Mouse (Mus musculus): ENCODE results near the gene Asprv1.

DNA sequence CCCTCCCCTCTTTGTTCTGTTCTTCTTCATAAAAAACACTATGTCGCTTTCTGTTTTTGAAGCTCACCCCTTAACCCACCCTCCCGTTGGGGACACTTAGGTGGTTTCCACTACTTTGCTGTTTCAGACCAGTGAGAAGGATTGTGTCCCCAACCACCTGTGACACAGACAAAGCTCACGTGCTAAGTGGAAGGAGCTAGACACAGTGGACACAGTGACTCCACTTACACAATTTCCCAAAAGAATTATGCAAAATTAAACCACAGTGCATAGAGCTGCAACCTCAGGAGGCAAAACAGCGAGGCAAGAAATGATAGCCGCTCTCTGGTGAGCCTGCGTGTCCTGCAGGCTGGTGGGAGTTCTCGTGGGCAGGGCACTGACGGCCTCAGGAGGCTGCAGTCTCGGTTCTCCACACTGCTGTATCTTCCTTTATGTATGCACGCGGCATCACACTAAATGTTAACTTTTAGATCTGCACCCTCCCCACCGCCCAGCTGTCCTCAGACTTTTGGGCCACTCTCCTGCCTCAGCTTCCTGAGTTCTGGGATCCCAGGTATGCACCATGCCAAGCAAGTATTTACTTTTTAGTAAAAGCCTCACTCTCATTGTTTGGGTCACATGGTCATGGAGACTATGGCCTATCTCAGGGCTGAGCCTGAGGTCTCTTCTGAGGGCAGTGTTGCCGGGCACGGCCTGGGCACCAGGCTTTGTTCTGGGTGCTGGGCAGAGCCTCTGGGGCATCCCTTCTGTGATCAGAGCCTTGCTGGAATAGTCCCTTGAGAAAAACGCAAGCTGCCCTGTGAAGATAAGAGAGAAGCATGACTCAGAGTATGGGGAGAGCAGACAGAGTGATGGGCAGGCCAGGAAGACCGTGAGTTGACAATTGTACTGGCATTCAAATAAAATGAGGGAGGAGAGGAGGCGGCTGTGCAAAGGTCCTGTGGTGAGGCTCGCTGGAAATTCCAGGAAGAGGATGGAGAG, 11.5 kb downstream of the Asprv1 start:
- TF ChIP-seq CTCF (IDR thresholded peaks at IDR 0.05; ENCODE audit: borderline replicate concordance, control insufficient read depth, extremely low read depth, insufficient read depth, low read length, poor library complexity) (no peak), POLR2A (IDR thresholded peaks at IDR 0.05; ENCODE audit: control insufficient read depth, extremely low read depth, insufficient read depth, low read length, poor library complexity) (no peak)
